Mouse (Mus musculus): ENCODE data around the gene Amer3.

- TF ChIP-seq CTCF (IDR thresholded peaks at IDR 0.05; ENCODE audit: control insufficient read depth, insufficient read depth, insufficient read length) (no peak), MYOD1 (IDR thresholded peaks at IDR 0.05; ENCODE audit: control insufficient read depth, insufficient read length, low read depth) (no peak), USF1 (IDR thresholded peaks at IDR 0.05; ENCODE audit: low read depth) (no peak)
Measured at GRCm38 (mm10) chr1:34536291-34536766, 43.1 kb upstream of the Amer3 start.

Measured in C2C12 (cell line).